Mouse (Mus musculus) G1E-ER4 (cell line): Measurements from ENCODE around the gene Rhbdl1. TPM values are rescaled to one million over a fixed set of nuclear protein-coding genes. Genes with fewer than 3 reads are reported as not detected.

ENCODE experiments used
- GATA1 ChIP-seq: IDR thresholded peaks from one replicate; pipeline ENCODE4 v1.8.0; 2012; ENCODE audit warnings: low read length, inconsistent platforms
- polyA plus RNA-seq: library from polyadenylated mRNA; stranded (reverse); fragments of >175 nt; gene quantifications from 2 replicates; pipeline ENCODE4 v1.2.3, GENCODE M21; 2012

The Rhbdl1 gene
- polyA plus RNA-seq, 1 experiment: 2.4 TPM

DNA sequence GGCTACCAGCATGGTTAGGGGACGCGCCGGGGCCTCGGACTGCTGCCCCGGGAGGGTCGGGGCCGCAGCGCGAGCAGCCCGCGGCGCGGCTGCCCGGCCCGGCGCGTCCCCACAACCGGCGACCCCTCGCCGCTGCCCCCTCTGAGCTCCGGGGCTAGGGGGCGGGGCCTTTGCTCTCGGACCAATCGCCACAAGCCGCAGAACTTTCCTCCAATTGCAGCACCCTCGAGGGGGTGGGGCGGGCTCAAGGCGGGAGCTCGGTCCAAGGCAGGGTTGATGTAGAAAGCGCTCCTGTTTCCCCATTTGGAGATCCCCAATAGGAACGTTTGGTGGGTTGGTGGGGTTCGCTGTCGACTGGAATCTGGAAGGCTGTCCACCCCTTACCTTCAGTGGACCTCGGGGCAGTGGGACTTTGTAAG, 40.1 kb downstream of the Rhbdl1 start, which contains the start of gene Metrn:
Gene Metrn, minus strand, starts transcription at position 186 of the 419 bp plus-strand sequence.
- TF ChIP-seq GATA1: no peak

DNA sequence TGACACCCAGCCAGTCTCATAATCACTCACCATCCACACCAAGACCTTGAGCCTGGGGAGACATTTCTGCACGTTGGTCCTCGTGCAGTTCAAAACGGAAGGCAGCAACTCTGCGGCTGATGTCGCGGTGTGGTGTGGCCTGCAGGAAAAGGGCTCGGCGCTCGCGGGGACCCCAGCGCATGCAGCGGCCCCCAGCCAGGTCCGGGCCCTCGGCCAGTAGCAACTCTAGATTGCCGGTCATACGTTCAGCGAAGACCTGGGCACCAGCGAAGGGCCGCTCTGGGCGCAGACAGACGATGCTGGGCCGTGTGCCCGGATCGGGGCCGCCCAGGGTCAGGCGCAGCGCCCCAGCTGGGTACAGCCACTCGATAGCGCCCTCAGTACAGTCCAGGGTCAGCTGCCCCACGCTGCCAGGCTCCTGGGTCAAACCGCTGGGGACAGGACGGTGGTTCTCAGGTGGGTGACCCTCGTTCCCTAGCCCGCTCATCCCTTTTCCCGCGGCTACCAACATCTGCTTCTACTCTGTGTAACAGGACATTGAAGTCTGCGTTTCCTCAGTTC, 40.8 kb downstream of the Rhbdl1 start:
- TF ChIP-seq GATA1: no peak

DNA sequence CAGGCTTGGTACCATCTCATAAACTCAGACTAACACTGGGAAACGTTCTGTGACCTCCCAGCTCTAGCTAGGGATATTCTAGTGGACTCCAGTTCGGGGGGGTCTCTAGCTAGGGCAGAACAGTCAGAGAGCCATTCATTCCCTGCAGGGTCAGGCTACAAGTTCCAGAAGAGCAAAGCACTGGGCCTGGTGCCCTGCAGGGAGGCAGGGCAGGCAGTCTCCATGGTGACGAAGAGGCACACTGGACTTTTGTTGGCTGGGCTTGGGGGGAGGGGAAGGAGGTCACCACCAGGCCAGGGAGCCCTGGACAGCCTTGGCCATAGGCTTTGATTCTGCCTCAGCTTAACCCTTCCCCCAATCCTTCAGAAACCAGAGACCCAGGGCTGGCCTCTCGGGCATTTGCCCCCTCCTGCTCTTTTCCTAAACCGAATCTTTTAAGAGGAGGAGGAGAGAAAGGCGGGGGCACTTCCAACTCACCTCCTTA, 41.4 kb downstream of the Rhbdl1 start, which contains the start of gene AC134908.4:
Gene AC134908.4, minus strand, starts transcription at position 51 of the 484 bp plus-strand sequence.
- TF ChIP-seq GATA1: no peak

GRCm38 (mm10) chr17:25794998-25795397, 42.1 kb downstream of the Rhbdl1 start:
- TF ChIP-seq GATA1: no peak

GRCm38 (mm10) chr17:25794197-25794596, 42.9 kb downstream of the Rhbdl1 start:
- no peak for TF ChIP-seq GATA1

GRCm38 (mm10) chr17:25792615-25793014, 44.5 kb downstream of the Rhbdl1 start, which contains the start of gene Fam173a:
Gene Fam173a, minus strand, starts transcription at chr17:25792901.
- no peak for TF ChIP-seq GATA1

- no peak for TF ChIP-seq GATA1
Measured at GRCm38 (mm10) chr17:25791843-25792527, 45.1 kb downstream of the Rhbdl1 start.

- no peak for TF ChIP-seq GATA1
Measured at GRCm38 (mm10) chr17:25791320-25791842, 45.7 kb downstream of the Rhbdl1 start.

GRCm38 (mm10) chr17:25786781-25787504, 50.2 kb downstream of the Rhbdl1 start:
- TF ChIP-seq GATA1: no peak

DNA sequence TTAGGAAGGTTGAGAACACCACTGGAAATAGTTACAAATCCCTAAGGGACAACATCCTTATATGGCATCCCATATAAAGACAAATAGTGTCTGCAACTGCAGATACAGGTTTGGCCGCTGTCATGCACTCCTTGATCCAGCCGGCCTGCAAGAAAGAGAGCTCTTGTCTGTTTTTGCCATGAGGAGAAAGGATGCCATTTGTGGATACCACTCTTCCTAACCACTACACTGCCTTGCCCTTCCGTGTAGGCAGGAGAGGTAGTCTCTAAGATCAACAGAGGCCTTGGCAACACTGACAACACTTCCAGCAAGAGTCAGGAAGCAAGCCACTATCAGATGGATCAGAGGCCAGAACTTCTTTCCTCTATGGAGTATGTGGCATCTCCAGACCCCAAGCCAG, 50.8 kb downstream of the Rhbdl1 start, which contains the start of gene Ccdc78:
Gene Ccdc78, plus strand, starts transcription at position 301 of the 400 bp plus-strand sequence.
- no peak for TF ChIP-seq GATA1

GRCm38 (mm10) chr17:25785281-25785745, 51.8 kb downstream of the Rhbdl1 start, which contains the start of gene Haghl:
Gene Haghl, minus strand, starts transcription at chr17:25785673.
- TF ChIP-seq GATA1: no peak

Other genes starting within 250 kb of the Rhbdl1 start
- gene Gng13, start 120.1 kb downstream of the Rhbdl1 start, polyA plus RNA-seq: not detected in 2 replicates
- gene Chtf18, start 109.9 kb downstream of the Rhbdl1 start, polyA plus RNA-seq: 75.4 and 82.7 TPM in 2 replicates
- gene Rpusd1, start 109.6 kb downstream of the Rhbdl1 start, polyA plus RNA-seq: 41.1 and 46.1 TPM in 2 replicates
- gene Mslnl, start 101.3 kb downstream of the Rhbdl1 start, polyA plus RNA-seq: not detected in 2 replicates
- not detected in 2 replicates for gene Msln, start 82.9 kb downstream of the Rhbdl1 start, polyA plus RNA-seq
- gene Narfl, start 63.5 kb downstream of the Rhbdl1 start, polyA plus RNA-seq: 17.0 and 20.0 TPM in 2 replicates
- 31.3 and 32.7 TPM in 2 replicates for gene Haghl, start 51.6 kb downstream of the Rhbdl1 start, polyA plus RNA-seq
- 0.04 TPM in 1 of 2 replicates, not detected in the other for gene Ccdc78, start 50.7 kb downstream of the Rhbdl1 start, polyA plus RNA-seq
- 28.7 and 30.6 TPM in 2 replicates for gene Fam173a, start 44.4 kb downstream of the Rhbdl1 start, polyA plus RNA-seq
- gene AC134908.4, start 41.6 kb downstream of the Rhbdl1 start, polyA plus RNA-seq: not detected in 2 replicates
- 182 and 238 TPM in 2 replicates for gene Metrn, start 40.2 kb downstream of the Rhbdl1 start, polyA plus RNA-seq
- gene Fbxl16, start 28.2 kb downstream of the Rhbdl1 start, polyA plus RNA-seq: not detected in 2 replicates
- 4.2 and 10.5 TPM in 2 replicates for gene Wdr24, start 13.7 kb downstream of the Rhbdl1 start, polyA plus RNA-seq
- gene Jmjd8, start 8.4 kb downstream of the Rhbdl1 start, polyA plus RNA-seq: 0.11 TPM in 2 replicates
- 90.4 and 95.1 TPM in 2 replicates for gene Stub1, start 3.9 kb downstream of the Rhbdl1 start, polyA plus RNA-seq
- gene Gm20683, start 4.5 kb upstream of the Rhbdl1 start, polyA plus RNA-seq: 10.1 and 12.3 TPM in 2 replicates
- gene Rhot2, start 7.6 kb upstream of the Rhbdl1 start, polyA plus RNA-seq: 207 and 251 TPM in 2 replicates
- gene Wdr90, start 24.2 kb upstream of the Rhbdl1 start, polyA plus RNA-seq: 6.9 and 14.5 TPM in 2 replicates
- 175 and 225 TPM in 2 replicates for gene Mcrip2, start 31.5 kb upstream of the Rhbdl1 start, polyA plus RNA-seq
- gene Mettl26, start 37.8 kb upstream of the Rhbdl1 start, polyA plus RNA-seq: 67.3 and 82.1 TPM in 2 replicates
- gene Wfikkn1, start 43.6 kb upstream of the Rhbdl1 start, polyA plus RNA-seq: 1.6 and 1.9 TPM in 2 replicates
- 12.9 and 13.4 TPM in 2 replicates for gene Rab40c, start 82.4 kb upstream of the Rhbdl1 start, polyA plus RNA-seq
- gene Pigq, start 107.6 kb upstream of the Rhbdl1 start, polyA plus RNA-seq: 89.1 and 149 TPM in 2 replicates
- gene Nhlrc4, start 107.7 kb upstream of the Rhbdl1 start, polyA plus RNA-seq: 0.31 and 0.85 TPM in 2 replicates
- gene A930017K11Rik, start 115.3 kb upstream of the Rhbdl1 start, polyA plus RNA-seq: 0.12 and 0.15 TPM in 2 replicates
- 46.6 and 49.5 TPM in 2 replicates for gene Capn15, start 148.5 kb upstream of the Rhbdl1 start, polyA plus RNA-seq
- gene Rab11fip3, start 232.3 kb upstream of the Rhbdl1 start, polyA plus RNA-seq: 12.7 and 17.0 TPM in 2 replicates